Mouse (Mus musculus): ENCODE measurements around the gene Irf4.

Irf4 gene

DNA sequence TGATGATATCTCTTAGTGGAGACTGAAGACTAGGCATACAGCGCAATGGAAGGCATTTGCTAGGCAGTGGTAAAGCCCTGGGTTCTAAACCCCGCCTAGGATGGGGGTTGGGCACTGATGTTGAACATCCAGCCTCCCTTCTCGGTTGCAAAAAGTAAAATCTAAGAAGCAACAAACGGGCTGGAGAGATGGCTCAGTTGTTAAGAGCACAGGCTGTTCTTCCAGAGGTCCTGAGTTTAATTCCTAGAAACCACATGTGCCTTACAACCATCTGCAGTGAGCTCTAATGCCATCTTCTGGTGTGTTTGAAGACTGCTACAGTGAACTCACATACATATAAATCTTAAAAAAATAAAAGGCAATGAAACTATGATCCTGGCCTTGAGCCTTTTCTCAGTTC, 13.2 kb downstream of the Irf4 start:
- DNase-seq (ENCODE audit: low read depth, low spot score), result no peak

DNA sequence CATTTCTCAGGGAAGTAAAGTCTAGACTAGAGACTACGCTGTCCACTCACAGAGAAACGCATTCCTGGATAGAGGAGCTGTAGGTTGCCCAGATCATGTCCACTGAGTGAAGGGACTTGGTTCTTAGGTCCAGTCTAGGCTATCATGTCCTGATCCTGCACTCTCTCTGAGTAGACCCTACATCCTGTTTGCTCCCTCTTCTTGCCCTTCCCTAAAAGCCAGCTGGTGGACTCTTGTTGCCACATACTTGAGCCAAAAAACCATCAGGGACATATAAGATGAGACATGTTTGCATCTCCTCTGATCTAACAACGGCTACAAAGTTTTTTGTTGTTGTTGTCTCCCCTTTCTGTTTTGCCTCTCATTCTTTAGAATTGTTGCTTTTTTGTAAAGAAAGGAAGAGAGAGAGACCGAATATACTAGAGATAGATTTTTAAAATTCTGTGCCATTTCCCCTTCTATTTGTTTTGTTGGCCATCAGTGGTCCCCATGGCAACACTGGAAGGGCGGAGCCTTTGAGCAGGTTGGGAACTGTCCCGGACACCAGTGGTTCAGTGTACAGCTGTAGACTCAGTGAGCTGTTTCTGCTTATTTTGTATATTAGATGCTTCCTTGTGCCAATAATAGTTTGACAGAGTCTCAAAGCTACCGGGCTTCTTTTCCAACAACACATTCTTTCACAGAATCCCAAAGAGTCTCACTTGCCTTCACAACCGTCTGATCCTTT, 15.2 kb downstream of the Irf4 start:
- DNase-seq (ENCODE audit: low read depth, low spot score), result no peak

DNA sequence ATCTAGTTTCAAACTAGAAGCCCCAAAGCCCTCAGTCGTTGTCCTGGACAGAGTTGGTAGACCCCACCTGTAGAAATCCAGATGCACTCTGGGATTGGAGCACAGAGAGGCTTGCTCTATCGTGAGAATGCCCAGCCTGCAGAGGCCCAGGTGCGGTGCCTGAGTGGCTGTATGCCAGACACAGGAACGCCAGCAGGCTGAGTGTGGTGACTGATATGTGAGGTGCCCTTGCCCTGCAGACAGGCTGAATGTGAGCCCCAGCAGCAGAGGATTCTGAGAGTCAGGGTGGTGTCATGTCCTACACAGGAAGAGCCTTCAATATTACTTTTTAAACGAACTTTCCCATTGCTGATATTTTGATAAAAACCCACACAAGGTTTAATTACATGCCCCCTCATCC, 16.9 kb downstream of the Irf4 start:
- DNase-seq (ENCODE audit: low read depth, low spot score), result no peak

DNA sequence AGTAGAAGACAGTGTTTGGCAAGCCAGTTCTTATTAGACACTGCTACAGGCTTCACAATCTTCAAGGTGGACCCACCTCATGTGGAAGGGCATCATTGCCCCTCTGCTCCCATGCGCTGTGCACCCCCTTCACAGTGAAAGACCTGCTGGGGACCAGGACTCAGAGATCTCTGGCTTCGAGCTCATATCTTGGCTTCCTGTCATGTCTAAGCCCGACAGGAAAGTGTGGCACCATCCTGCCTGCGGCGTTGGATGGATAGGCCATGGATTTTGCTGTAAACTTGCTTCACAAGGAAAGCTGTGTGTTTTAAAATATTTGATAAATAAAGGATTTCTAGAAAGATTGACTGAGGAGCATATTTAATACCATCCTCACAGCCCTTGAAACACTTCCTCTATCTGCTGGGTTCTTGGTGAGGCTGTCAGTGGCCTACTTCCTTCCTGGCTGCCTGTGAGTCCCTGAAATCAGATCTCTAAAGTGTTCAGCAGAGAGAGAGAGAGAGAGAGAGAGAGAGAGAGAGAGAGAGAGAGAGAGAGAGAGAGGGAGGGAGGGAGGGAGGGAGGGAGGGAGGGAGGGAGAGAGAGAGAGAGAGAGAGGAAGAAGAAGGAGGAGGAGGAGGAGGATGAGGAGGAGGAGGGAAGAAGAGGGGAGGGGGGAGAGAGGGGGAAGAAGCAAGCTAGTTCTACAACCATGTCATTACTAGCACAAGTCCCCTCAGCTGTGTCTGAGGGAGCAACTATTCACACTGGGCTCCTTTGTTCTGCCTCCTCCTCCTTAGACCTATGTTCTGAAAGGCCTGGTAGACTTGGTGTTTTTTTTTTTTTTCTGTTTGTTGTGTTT, 17.8 kb downstream of the Irf4 start:
- no peak for DNase-seq (ENCODE audit: low read depth, low spot score)

DNA sequence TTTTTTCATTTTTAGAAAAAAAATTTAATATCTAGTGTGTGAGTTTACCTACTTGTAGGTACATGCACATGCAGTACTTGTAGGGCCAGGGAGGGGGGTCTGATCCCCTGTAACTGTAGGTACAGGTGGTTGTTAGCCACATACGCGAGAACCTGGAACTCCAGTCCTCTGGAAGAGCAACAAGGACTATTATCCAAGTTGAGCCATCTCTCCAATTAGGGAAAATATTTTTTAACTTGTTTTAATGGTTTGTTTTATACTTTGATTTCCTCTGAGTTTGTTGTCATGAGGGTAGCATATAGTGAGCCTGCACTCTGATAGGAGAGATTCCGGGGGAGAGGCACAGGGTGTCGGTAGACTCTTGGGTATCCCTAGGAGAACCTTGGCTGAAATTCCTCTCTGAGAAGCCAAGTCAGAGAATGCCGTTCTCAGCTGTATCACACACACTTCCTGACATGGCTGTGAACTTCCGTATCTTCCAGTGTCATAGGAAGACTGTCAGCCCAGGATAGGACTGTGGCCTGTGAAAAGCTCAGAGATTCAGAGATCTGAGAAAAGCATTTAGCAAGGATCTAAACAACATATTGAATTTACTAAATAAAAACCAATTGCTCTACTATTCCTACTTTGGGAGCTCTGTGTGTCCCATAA, 18.6 kb downstream of the Irf4 start:
- DNase-seq (ENCODE audit: low read depth, low spot score), result no peak

DNA sequence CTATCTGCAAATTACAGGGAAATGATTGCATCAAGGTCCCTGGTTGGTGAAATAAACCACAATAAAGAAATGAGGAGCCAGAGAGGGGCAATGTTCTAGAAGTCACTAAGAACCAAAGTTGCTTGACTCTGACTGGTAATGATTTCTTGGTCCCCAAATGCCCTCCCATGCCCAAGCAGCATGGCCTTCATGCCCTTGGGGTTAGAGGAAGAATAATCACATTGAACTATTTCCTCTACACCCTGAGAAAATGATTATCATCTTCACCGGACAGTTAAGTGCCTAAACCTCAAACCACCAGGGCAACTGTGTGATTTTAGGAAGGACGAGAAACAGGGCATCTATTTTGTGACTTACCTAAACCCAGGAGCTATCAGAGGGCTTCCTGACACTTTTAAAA, 27.0 kb downstream of the Irf4 start:
- DNase-seq (ENCODE audit: low read depth, low spot score), result no peak

DNA sequence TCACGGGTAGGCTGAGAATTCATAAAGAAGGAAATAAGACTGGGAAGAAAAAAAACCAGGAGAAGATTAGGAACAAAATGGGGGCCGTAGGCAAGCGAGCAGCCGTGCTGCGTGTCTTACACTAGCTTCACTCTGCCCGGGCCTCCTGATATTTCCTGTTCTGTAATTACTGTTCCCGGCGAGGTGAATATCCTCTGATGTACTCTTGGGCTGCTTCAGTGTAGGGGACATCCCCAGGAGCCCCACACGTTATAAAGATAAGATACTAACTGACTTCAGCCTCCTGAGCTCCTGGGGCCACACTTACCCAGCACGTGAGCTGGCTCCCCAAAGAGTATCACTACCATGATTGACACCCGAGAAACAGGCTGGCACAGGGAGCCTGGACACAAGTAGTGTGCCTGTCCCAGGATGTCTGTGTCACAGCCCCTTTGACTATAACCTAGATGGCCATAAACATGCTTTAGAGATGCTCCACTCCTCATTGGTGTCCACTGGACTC, 28.7 kb downstream of the Irf4 start:
- no peak for DNase-seq (ENCODE audit: low read depth, low spot score)

DNA sequence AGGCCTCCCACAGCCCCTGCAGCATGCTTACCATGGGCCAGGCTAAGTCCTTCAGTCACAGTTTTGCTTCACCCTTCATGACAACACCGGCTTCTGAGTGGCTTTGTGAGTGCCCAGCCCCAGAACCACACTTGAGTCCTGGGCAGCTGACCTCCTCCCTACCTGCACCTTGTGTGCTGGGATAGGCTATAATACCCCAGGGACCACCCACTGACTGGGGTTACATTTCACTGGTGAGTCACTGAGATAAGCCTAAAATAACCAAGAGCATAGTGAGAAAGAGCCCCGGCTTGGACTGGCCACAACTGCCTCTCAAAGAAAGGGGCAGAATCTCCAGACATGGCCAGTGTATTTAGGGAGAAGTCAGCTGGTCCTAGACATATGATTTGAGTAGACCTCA, 32.9 kb downstream of the Irf4 start:
- DNase-seq (ENCODE audit: low read depth, low spot score), result no peak

DNA sequence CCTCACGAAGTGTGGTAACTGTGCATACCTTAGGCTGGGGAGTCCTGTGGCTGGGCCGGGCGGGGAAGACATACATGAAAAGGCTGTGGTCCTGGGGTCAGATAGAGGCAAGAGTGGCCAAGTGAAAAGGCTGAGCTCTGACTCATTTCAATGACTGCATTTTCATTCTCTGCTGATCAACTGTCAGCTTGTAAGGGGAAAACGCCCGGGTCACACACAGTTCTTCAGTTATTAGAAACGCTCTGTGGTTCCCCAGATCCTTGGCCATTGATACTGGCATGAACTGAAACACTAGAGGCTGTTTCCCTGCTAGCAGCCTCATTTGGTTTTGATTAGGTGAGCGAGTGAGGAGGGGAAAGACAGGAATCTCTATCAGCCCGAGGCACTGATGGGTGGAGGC, 33.4 kb downstream of the Irf4 start:
- DNase-seq (ENCODE audit: low read depth, low spot score), result no peak

DNA sequence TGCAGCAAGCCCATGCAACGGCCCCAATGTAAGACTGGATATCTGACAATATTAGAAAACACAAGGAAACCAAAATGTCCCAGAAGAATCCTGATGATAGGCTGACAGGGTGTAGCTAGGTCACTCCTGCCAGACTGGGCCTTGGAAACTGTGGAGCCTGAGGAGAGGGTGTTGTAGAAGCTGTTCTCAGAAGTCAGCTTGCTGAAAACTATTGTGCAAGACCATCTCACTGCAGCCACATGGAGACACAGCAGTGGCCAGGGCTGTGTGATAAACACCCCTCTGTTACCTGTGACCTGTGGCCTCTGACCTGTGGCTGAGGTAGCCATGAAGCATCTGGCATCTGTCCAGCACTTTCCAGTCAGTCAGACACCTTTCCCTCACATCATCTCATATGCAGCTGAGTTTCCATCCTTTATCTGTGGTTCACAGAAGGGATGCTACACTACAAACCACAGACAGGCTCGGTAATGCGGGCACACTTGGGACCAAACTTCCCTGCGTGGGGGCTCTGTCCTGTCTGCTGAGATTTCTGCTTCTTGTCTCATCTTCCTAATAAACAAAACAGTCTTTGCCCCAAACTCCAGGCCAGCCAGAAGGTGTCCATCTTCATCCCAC, 36.5 kb downstream of the Irf4 start:
- DNase-seq (ENCODE audit: low read depth, low spot score), result no peak

DNA sequence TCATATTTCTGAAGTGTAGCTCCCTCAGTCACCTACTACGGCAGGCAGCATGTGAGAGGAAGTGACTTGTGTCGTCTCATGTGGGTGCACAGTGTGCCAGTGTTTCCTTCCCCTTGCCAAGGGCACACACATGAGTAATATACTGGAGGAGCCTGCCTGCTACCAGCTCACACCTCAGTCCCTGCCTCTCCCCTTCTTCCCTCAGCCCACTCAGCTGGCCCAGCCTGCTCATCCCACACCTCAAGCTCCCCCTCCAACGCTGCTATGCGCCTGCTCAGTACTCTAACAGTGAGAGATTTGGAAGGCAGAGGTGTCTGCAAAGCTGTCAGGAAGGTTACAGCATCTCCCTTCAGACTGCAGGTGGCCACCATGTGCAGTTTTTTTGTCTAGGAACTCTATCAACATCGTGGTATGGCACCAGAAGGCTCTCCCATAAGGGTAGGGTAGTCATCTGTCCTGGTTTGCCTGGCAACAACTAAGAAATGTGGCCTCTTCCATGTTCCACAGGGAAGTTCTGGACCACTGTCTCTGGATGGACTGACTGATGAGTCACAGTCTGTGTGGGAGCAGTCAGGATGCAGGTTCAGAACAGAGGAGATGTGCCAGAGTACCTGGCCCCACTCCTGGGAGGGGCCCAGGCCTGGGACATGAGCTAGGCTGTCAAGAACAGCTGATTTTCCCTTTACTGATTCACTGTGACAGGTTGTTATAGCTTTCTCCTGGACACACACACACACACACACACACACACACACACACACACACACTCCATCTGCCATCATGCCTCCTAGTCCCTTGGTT, 37.4 kb downstream of the Irf4 start:
- no peak for DNase-seq (ENCODE audit: low read depth, low spot score)

DNA sequence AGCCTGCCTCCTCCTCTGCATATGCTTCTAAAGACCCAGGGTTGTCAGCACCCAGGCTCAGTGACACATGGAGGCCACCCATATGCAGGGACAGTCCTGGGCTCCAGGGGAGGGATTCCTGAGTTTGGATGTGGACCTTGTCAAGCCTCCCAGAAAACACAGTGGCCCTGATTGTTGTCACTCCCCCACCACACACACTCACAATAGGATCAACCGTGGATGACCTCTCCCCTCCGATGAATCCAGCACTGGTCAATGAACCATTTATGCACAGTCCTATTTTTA, 38.0 kb downstream of the Irf4 start:
- no peak for DNase-seq (ENCODE audit: low read depth, low spot score)

DNA sequence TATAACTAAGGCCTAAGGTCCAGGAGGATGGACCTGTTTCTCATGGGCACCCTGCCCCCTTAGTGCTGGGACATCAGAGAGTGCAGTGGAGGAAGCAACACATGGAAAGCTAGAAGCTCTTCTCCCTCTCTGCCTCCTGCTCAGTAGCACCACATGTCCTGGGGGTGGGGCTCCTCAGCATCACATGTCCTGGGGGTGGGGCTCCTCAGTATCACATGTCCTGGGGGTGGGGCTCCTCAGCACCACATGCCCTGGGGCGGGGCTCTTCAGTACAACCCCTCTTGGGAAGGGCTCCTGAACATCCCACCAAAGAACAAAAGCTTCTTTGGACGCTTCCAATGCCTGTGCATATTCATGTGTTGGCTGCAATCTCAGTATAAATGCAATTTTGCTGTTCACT, 38.5 kb downstream of the Irf4 start:
- no peak for DNase-seq (ENCODE audit: low read depth, low spot score)

DNA sequence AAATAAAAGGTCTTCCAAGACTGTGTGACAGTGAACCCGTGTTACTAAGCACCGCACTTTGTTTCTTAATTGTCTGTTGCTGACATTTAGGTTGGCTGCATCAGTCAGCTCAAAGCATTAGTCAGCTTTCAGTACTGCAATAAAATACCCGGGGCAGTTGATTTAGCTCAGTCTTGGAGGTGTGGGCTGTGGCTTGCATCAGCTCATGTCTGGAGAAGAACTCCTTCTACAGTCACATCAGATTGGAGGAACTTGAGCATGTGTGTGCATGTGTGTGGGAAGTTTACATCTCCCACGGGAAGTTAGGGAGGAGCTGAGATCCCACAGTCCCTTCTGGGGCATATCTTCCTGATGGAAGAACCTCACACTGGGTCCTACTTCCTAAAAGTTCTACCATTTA, 38.9 kb downstream of the Irf4 start:
- DNase-seq (ENCODE audit: low read depth, low spot score), result no peak

DNA sequence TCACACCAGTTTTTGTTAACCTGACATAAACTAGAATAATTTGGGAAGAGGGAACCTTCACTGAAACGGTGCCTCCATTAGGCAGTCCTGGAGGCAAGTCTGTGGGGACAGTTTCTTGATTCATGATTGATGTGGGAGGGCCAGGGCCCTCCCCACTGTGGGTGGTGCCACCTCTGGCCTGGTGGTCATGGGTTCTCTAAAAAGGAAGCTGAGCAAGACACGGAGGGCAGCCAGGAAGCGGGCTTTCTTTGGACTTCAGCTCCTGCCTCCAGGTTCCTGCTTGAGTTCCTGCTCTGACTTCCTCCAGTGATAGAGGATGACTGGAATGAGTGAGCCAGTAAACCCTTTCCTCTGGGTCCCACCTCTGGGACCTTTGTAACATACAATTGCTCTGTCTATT, 39.4 kb downstream of the Irf4 start:
- DNase-seq (ENCODE audit: low read depth, low spot score), result no peak

DNA sequence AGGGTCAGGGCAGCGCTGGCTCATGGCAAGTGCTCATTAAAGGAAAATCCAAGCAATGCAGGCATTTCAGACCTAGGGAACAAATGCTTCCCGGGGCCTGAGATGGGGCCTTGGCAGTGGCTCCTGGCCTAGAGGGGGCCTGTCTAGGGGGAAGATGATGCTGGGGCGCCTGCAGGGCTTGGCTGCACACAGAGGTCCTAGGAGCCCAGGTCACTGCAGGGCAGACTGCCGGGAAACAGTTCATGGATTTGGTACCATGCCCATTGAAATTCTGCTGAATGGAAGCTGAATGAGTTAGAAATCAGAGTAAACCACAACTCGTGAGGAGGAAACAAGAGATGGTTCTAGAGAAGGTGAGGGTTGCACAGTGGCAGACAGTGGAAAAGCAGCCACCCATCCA, 41.0 kb downstream of the Irf4 start:
- no peak for DNase-seq (ENCODE audit: low read depth, low spot score)

DNA sequence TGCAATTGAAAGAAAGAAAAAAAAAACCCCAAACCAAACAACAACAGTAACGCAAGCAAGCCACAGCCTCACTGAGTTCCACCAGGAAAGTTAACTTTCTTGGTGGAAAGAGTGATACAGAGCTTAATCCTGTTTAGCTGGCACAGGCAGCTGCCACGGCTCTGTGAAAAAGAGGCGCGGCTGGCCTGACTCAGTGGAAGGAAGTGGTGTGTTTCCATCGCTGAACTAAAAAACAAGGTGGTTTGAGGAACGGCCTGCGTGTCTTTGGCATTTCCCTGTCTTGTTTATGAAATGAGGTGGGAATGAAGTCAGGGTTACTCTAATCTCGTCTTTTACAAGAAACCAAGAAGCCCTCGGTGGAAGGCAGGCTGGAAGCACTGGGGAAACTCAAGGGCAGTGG, 43.3 kb downstream of the Irf4 start:
- DNase-seq (ENCODE audit: low read depth, low spot score), result no peak

DNA sequence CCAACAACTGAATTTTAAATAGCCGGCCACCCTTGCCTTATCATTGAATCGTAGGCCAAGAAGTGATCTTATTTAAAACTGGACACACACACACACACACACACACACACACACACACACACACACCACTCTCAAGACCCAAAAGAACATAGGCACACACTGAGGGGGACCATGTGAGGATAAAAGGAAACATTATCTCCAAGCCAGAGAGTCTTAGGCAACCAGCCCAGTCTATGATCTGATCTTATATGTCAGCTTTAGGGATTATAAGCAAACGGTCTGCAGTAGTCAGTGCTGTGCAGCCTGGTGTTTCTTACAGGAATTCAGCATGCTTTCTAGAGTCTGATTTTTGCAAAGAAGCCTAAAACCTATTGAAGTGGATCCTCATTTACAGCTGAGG, 43.7 kb downstream of the Irf4 start:
- DNase-seq (ENCODE audit: low read depth, low spot score), result no peak

DNA sequence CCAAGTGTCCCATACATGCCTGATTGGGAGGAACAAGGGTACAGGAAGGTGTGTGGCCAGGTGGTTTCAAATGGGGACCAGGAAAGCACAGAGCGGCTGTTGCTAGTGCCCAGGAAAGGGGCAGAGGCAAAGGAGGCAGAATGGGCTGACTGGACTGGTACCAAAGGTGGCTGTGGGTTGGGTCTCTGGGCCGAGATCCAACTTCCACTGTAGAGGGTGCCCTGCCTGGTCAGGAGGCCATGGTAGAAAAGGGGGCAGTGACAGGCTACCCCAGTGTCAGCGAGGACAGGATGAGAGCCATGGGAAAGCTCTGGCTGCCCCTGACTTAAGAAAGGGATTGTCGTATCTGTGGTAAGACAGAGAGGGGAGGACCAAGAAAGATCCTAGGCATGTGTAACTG, 44.2 kb downstream of the Irf4 start:
- no peak for DNase-seq (ENCODE audit: low read depth, low spot score)

DNA sequence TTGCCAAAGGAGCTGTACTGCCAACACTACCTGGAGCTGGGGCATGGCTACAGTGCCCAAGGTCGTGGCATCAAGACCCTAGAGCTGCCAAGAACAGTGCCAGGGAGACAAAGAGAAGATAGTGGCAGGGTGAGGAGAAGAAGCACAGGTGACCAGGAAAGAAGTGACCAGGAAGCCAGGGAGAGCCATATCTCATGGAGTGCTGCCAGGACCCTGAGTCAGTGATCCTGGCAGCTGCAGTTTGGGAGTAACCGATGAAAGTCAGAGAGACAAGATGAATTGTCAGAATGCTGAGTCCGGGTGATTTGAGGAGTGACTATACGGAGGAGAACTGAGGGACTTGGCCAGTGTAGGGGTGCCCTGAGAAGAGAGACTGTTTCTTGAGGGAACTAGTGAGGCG, 44.6 kb downstream of the Irf4 start:
- no peak for DNase-seq (ENCODE audit: low read depth, low spot score)

DNA sequence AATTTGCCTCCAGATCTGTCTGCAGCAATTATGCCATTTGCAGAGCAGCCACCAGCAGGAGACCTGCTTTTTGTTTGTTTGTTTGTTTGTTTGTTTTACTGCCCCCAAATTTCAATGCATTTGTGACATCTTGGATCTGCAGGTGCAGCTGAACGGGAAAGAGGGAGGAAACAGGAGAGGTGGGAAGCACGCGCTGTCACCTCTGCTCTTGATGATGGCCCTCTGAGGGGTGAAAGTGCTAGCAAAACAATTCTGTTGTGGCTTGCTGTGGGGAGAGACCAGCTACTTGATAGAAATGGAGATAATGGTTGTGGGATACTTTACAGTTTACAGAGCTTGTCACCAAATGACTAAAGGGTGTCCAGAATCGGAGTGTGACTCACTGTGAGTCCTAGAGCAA, 46.9 kb downstream of the Irf4 start:
- DNase-seq (ENCODE audit: low read depth, low spot score), result no peak

DNA sequence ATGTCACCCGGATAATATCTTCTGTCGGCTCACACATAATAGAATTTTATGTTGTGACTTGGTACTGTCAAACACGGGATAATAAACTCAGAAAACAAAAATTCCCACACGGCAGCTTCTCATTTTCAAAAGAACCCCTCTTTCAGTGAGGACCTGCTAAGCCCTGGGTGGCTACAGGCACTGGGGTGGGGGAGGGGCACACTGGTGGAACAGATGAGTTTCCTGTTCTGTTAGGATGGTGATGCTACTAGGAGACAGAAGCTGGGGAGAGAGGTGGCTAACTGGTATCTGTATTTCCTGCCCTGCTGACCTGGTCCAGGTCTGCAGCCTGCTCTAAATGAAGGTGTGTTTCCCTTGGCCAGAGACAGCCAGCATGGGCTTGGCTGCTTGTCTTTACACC, 52.9 kb downstream of the Irf4 start:
- DNase-seq (ENCODE audit: low read depth, low spot score), result no peak

Data from embryo, embryonic 11.5 days (tissue).